Mouse (Mus musculus) liver, postnatal 0 days (tissue): ENCODE measurements around the gene Gm20388. TPM values are rescaled to one million over a fixed set of nuclear protein-coding genes. Genes with fewer than 3 reads are reported as not detected.
A peak's percentile ranks its signal among the peaks of the same experiment; 100 is the strongest.

ENCODE experiments used
- ATAC-seq: fragments of 200-750 bp; cut with Nextera tagmentation; 2 replicates; pipeline ENCODE4 v1.8.0; 2017; ENCODE audit warnings: mild to moderate bottlenecking, moderate library complexity
- DNase-seq: peaks from one replicate; pipeline ENCODE4 v3.0.0-alpha.2; 2016
- H3K27ac ChIP-seq: fragments of 300-500 bp; sonication (generic); 2 replicates; pipeline ENCODE4 v1.5.1; 2014; ENCODE audit warnings: antibody characterized with exemption, moderate library complexity, mild to moderate bottlenecking, low read depth
- H3K27me3 ChIP-seq: fragments of 300-500 bp; sonication (generic); 2 replicates; pipeline ENCODE4 v1.6.1; 2014; ENCODE audit warnings: low read length, control low read depth, mixed read lengths; ENCODE audit not compliant: insufficient read depth
- H3K36me3 ChIP-seq: fragments of 300-500 bp; sonication (generic); replicated peaks from 2 replicates; pipeline ENCODE4 v1.6.1; 2014; ENCODE audit warnings: mild to moderate bottlenecking, control low read depth, low read length, moderate library complexity, mixed read lengths; ENCODE audit not compliant: insufficient read depth
- H3K4me1 ChIP-seq: fragments of 300-500 bp; sonication (generic); 2 replicates; pipeline ENCODE4 v1.6.1; 2014; ENCODE audit warnings: antibody characterized with exemption, mild to moderate bottlenecking, control low read depth; ENCODE audit not compliant: insufficient read depth
- H3K4me2 ChIP-seq: fragments of 300-500 bp; sonication (generic); 2 replicates; pipeline ENCODE4 v1.6.1; 2014; ENCODE audit warnings: low read depth, mild to moderate bottlenecking, low read length, moderate library complexity, mixed read lengths
- H3K4me3 ChIP-seq: fragments of 300-500 bp; sonication (generic); 2 replicates; pipeline ENCODE4 v1.5.1; 2014; ENCODE audit warnings: low read depth, low read length
- H3K9ac ChIP-seq: fragments of 300-500 bp; sonication (generic); replicated peaks from 2 replicates; pipeline ENCODE4 v1.6.1; 2014; ENCODE audit warnings: mild to moderate bottlenecking, moderate library complexity
- H3K9me3 ChIP-seq: fragments of 300-500 bp; sonication (generic); 2 replicates; pipeline ENCODE4 v1.6.1; 2016; ENCODE audit warnings: mild to moderate bottlenecking, control low read depth, low read length, mixed read lengths
- CTCF ChIP-seq: sonication (generic); IDR thresholded peaks from 2 replicates; pipeline ENCODE4 v1.5.1; 2016; ENCODE audit warnings: antibody characterized with exemption, low read depth
- EP300 ChIP-seq: IDR thresholded peaks from 2 replicates; pipeline ENCODE4 v1.6.1; 2016; ENCODE audit warnings: antibody characterized with exemption, low read depth, mild to moderate bottlenecking
- WGBS: fragments of 180-500 bp; shearing (Covaris S2); extraction: QIAGEN DNeasy Blood & Tissue Kit; methylation state at CpG from one replicate; pipeline ENCODE4 v1.1.7; 2014; ENCODE audit not compliant: insufficient replicate concordance; 5-methylcytosine and 5-hydroxymethylcytosine counted together
- polyA plus RNA-seq: library from polyadenylated mRNA; unstranded; fragments of >200 nt; fragmentation: Nextera tagmentation; extraction: Ambion mirVana; gene quantifications from 2 replicates; pipeline ENCODE4 v1.2.1, GENCODE M21; 2015

Gm20388 gene
- polyA plus RNA-seq, 1 experiment from 2014 or later: not detected

DNA sequence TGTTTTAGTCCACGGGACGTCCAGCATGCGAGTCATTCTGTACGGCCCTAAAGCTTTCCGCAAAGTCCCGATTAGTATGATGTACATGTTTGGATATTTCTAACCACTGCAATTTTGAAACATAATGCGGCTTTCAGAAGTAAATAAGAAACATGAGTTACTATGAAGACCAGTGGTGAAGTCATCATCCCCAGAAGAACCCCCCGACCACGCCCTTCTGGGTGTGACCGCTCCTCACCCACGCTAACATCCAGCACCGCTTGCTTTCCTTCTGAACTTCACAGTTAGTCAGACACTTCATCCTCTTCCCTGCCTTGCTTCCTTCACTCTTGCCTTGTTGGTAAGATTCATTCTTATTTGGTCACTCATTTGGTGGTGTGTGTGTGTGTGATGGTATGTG is 3738.8 kb downstream of the Gm20388 start:
- DNase-seq (no peak), ATAC-seq (no peak)
- H3K36me3 ChIP-seq: no peaks in the 10 kb centered on the region
- no peak overlapping the region for H3K27ac ChIP-seq
- H3K4me3 ChIP-seq: no peak overlapping the region
- H3K9me3 ChIP-seq: no peaks in the 10 kb centered on the region
- H3K4me2 ChIP-seq: no peak overlapping the region
- no peaks in the 10 kb centered on the region for H3K4me1 ChIP-seq
- WGBS: 79% methylated on average over 12 of the region's 12 CpGs
- TF ChIP-seq CTCF: no peak
- TF ChIP-seq EP300: no peak
- H3K9ac ChIP-seq: no peak overlapping the region
- peaks cover 11% of the 10 kb centered on the region for H3K27me3 ChIP-seq

- H3K4me3 ChIP-seq: no peak overlapping the region
- H3K27ac ChIP-seq: no peak overlapping the region
- H3K9me3 ChIP-seq: no peaks in the 10 kb centered on the region
- H3K4me1 ChIP-seq: no peaks in the 10 kb centered on the region
- no peaks in the 10 kb centered on the region for H3K36me3 ChIP-seq
- peaks cover 14% of the 10 kb centered on the region for H3K27me3 ChIP-seq
- ATAC-seq: no peak
- 71% methylated on average over 5 of the region's 5 CpGs for WGBS
- TF ChIP-seq EP300: no peak
- no peak for TF ChIP-seq CTCF
- H3K9ac ChIP-seq: no peak overlapping the region
- DNase-seq: no peak
- H3K4me2 ChIP-seq: no peak overlapping the region
Measured at GRCm38 (mm10) chr8:123651390-123652098, 3740.9 kb downstream of the Gm20388 start.

- Histone ChIP-seq H3K36me3 (peaks cover 5% of the 10 kb centered on the region; the same call in 1 of the 2 replicates), H3K4me1 (no peaks in the 10 kb centered on the region), H3K9me3 (no peaks in the 10 kb centered on the region), H3K4me3 (no peak overlapping the region), H3K9ac (no peak overlapping the region), H3K27ac (no peak overlapping the region), H3K4me2 (no peak overlapping the region), H3K27me3 (peaks cover 14% of the 10 kb centered on the region)
- ATAC-seq (no peak), DNase-seq (no peak)
- WGBS: 63% methylated on average over 4 of the region's 4 CpGs
- TF ChIP-seq EP300 (no peak), CTCF (peak; percentile 15; the same call in 1 of the 2 replicates)
Measured at GRCm38 (mm10) chr8:123652641-123653040, 3742.0 kb downstream of the Gm20388 start.

GRCm38 (mm10) chr8:123653308-123653993 is 3742.8 kb downstream of the Gm20388 start, which contains the start of gene Rhou:
Gene Rhou, plus strand, starts transcription at chr8:123653929.
- H3K36me3 ChIP-seq: peaks cover 7% of the 10 kb centered on the region
- peak within 1 kb of the TSS; percentile 75 for H3K9ac ChIP-seq
- ATAC-seq (peak; percentile 83), DNase-seq (peak; percentile 91)
- H3K4me1 ChIP-seq: no peaks in the 10 kb centered on the region
- WGBS: under 1% methylated on average over 54 of the region's 58 CpGs
- peak within 1 kb of the TSS; percentile 73 for H3K27ac ChIP-seq
- peak within 1 kb of the TSS; percentile 58 for H3K4me3 ChIP-seq
- H3K9me3 ChIP-seq: no peaks in the 10 kb centered on the region
- peaks cover 14% of the 10 kb centered on the region for H3K27me3 ChIP-seq
- H3K4me2 ChIP-seq: peak within 1 kb of the TSS; percentile 69
- TF ChIP-seq EP300 (no peak), CTCF (peak; percentile 73)

DNA sequence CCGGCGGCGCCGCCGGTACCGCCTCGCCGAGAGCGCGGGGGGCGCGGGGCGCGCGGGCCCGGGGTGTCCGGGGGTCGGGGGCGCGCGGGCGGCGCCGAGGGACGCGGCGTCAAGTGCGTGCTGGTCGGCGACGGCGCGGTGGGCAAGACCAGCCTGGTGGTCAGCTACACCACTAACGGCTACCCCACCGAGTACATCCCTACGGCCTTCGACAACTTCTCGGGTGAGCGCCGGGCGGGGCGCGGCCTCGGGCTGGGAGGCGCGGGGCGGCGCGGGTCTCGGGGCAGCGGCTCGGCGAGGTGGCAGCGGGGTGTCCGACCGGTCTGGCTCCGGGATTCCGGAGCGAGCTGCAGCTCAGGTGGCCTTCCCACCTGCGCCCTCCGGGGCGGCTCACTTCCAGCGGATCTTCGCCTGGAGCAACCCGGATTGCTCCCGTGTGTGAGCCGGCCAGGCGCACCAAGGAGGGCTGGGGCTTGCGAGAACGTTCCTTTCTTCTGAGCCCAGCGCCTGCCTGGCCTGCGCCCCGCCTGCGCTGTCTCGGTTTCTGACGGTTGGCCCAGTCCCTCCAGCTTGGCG is 3743.4 kb downstream of the Gm20388 start:
- peak overlapping the region; percentile 69 for H3K4me2 ChIP-seq
- TF ChIP-seq EP300: no peak
- no peak for TF ChIP-seq CTCF
- peak overlapping the region; percentile 75 for H3K9ac ChIP-seq
- peak overlapping the region; percentile 73 for H3K27ac ChIP-seq
- H3K4me3 ChIP-seq: peak overlapping the region; percentile 58
- peak; percentile 57 for DNase-seq
- 1% methylated on average over 63 of the region's 77 CpGs for WGBS
- H3K27me3 ChIP-seq: peaks cover 14% of the 10 kb centered on the region
- H3K36me3 ChIP-seq: peaks cover 11% of the 10 kb centered on the region
- peak; percentile 71 for ATAC-seq
- H3K9me3 ChIP-seq: no peaks in the 10 kb centered on the region
- H3K4me1 ChIP-seq: no peaks in the 10 kb centered on the region

GRCm38 (mm10) chr8:123654763-123655162 is 3744.1 kb downstream of the Gm20388 start:
- 20% methylated on average over 5 of the region's 5 CpGs for WGBS
- H3K27me3 ChIP-seq: peaks cover 14% of the 10 kb centered on the region
- no peak for TF ChIP-seq CTCF
- no peak for TF ChIP-seq EP300
- H3K36me3 ChIP-seq: peaks cover 11% of the 10 kb centered on the region
- no peaks in the 10 kb centered on the region for H3K4me1 ChIP-seq
- H3K9ac ChIP-seq: peak overlapping the region; percentile 75
- no peak for DNase-seq
- peak overlapping the region; percentile 73 for H3K27ac ChIP-seq
- H3K9me3 ChIP-seq: no peaks in the 10 kb centered on the region
- ATAC-seq: no peak
- H3K4me3 ChIP-seq: peak overlapping the region; percentile 58
- H3K4me2 ChIP-seq: peak overlapping the region; percentile 69
